Mouse (Mus musculus): Measurements from ENCODE around the gene Ttc21b.

- TF ChIP-seq CTCF (IDR thresholded peaks at IDR 0.05; ENCODE audit: control insufficient read depth, insufficient read depth, insufficient read length) (no peak), MAX (IDR thresholded peaks at IDR 0.05) (no peak), CEBPB (IDR thresholded peaks at IDR 0.05; ENCODE audit: low read depth) (no peak)
Observed at GRCm38 (mm10) chr2:66165025-66165424, 91.4 kb downstream of the Ttc21b start.

Data from C2C12 (cell line).